Mouse (Mus musculus): ENCODE data around the gene Bloc1s1. TPM values are rescaled to one million over a fixed set of nuclear protein-coding genes. Genes with fewer than 3 reads are reported as not detected.

Bloc1s1 gene
- polyA plus RNA-seq, 1 experiment from 2014 or later = 161 TPM

- WGBS = 86% methylated on average over 6 of the region's 6 CpGs
- H3K4me2 ChIP-seq = no peak overlapping the region
- H3K4me1 ChIP-seq (replicated peaks) = peaks cover 42% of the 10 kb centered on the region
- no peaks in the 10 kb centered on the region for H3K9me3 ChIP-seq (replicated peaks)
- peaks cover 54% of the 10 kb centered on the region for H3K36me3 ChIP-seq
- no peak overlapping the region for H3K4me3 ChIP-seq
- no peak for ATAC-seq (ENCODE audit: insufficient number of reproducible peaks, low FRiP score)
- no peaks in the 10 kb centered on the region for H3K27me3 ChIP-seq (replicated peaks)
- no peak overlapping the region for H3K27ac ChIP-seq (ENCODE audit: poor library complexity, severe bottlenecking)
- H3K9ac ChIP-seq = no peak overlapping the region
Measured at GRCm38 (mm10) chr10:128917400-128917799, 6.4 kb downstream of the Bloc1s1 start.

DNA sequence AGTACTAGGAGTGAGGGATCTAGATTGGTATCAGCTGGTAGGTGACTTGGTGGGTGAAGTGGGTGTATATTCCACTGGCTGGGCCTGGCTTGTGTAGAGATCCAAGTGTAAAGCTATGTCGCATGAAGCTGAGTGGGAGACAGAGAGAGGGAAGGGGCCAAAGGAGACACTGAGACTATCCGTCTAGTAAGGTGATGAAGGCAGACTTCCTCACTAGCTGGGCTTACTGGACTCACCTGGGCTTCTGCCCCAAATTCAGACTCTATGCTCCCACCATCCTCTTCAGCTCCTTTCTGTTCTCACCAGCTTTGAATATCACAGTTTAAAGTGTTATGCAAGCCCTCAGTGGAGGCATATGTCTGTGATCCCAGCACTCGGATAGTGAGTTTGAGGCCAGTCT is 7.2 kb downstream of the Bloc1s1 start:
- H3K36me3 ChIP-seq = peaks cover 61% of the 10 kb centered on the region
- no peak for ATAC-seq (ENCODE audit: insufficient number of reproducible peaks, low FRiP score)
- H3K9me3 ChIP-seq (replicated peaks) = no peaks in the 10 kb centered on the region
- 86% methylated on average over 3 of the region's 3 CpGs for WGBS
- no peak overlapping the region for H3K9ac ChIP-seq
- no peak overlapping the region for H3K4me3 ChIP-seq
- H3K4me1 ChIP-seq (replicated peaks) = peaks cover 41% of the 10 kb centered on the region
- H3K27me3 ChIP-seq (replicated peaks) = no peaks in the 10 kb centered on the region
- no peak overlapping the region for H3K27ac ChIP-seq (ENCODE audit: poor library complexity, severe bottlenecking)
- no peak overlapping the region for H3K4me2 ChIP-seq

GRCm38 (mm10) chr10:128915550-128915949 is 8.3 kb downstream of the Bloc1s1 start:
- H3K4me1 ChIP-seq (replicated peaks) = peaks cover 41% of the 10 kb centered on the region
- no peaks in the 10 kb centered on the region for H3K27me3 ChIP-seq (replicated peaks)
- 93% methylated on average over 2 of the region's 2 CpGs for WGBS
- H3K9me3 ChIP-seq (replicated peaks) = no peaks in the 10 kb centered on the region
- no peak for ATAC-seq (ENCODE audit: insufficient number of reproducible peaks, low FRiP score)
- H3K4me2 ChIP-seq = no peak overlapping the region
- H3K4me3 ChIP-seq = no peak overlapping the region
- H3K27ac ChIP-seq (ENCODE audit: poor library complexity, severe bottlenecking) = no peak overlapping the region
- H3K9ac ChIP-seq = no peak overlapping the region
- peaks cover 66% of the 10 kb centered on the region for H3K36me3 ChIP-seq

DNA sequence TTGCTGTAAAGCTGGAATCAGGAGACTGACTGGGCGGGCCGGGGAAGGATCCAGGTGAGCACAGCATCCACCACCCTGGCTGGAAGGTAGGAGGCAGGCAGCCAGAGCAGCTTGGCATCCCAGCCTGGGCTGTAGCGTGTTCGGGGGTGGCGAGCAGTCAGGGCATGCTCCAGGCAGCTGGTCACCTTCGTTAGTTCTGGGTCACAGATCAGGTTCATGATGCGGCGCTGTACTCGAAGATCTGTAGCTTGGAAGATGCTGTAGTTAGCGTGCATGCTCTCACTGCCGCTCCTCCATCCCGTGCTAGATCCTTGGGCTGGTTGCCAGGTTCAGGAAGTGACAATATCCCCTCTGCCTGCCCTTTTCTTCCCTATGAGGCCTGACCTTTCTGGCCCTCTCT is 10.1 kb downstream of the Bloc1s1 start:
- H3K4me3 ChIP-seq = no peak overlapping the region
- peaks cover 39% of the 10 kb centered on the region for H3K4me1 ChIP-seq (replicated peaks)
- no peak for ATAC-seq (ENCODE audit: insufficient number of reproducible peaks, low FRiP score)
- no peak overlapping the region for H3K27ac ChIP-seq (ENCODE audit: poor library complexity, severe bottlenecking)
- peaks cover 66% of the 10 kb centered on the region for H3K36me3 ChIP-seq
- 86% methylated on average over 12 of the region's 12 CpGs for WGBS
- no peaks in the 10 kb centered on the region for H3K27me3 ChIP-seq (replicated peaks)
- H3K4me2 ChIP-seq = no peak overlapping the region
- no peak overlapping the region for H3K9ac ChIP-seq
- no peaks in the 10 kb centered on the region for H3K9me3 ChIP-seq (replicated peaks)

GRCm38 (mm10) chr10:128913219-128913618 is 10.6 kb downstream of the Bloc1s1 start:
- no peak overlapping the region for H3K4me3 ChIP-seq
- no peaks in the 10 kb centered on the region for H3K27me3 ChIP-seq (replicated peaks)
- H3K4me1 ChIP-seq (replicated peaks) = peaks cover 39% of the 10 kb centered on the region
- no peak overlapping the region for H3K4me2 ChIP-seq
- WGBS = 8% methylated on average over 5 of the region's 5 CpGs
- no peak for ATAC-seq (ENCODE audit: insufficient number of reproducible peaks, low FRiP score)
- H3K27ac ChIP-seq (ENCODE audit: poor library complexity, severe bottlenecking) = 0 out of 2 replicates have a peak overlapping the region, but pooled peaks have one; percentile 0
- H3K36me3 ChIP-seq = peaks cover 64% of the 10 kb centered on the region
- H3K9ac ChIP-seq = no peak overlapping the region
- no peaks in the 10 kb centered on the region for H3K9me3 ChIP-seq (replicated peaks)

DNA sequence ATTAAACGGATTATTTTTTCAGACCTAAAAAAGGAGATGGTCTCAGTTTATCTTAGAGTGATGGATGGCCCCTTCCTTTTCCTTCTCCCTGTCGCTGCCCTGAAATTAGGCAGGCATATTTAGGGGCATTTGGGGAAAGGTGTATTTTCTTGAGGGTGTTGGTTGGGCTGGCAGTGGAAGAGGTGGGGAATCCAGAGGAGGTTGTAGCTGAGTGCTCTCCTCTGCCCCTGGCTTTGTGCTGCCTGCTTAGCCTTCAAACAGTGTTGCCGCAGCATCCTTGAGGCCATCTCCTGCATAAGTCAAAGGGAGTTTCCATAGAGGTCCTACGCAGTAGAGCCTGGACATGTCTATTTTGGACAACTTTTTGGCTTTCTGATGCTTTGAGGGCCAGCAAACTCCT is 11.0 kb downstream of the Bloc1s1 start:
- H3K4me3 ChIP-seq = no peak overlapping the region
- H3K27ac ChIP-seq (ENCODE audit: poor library complexity, severe bottlenecking) = 0 out of 2 replicates have a peak overlapping the region, but pooled peaks have one; percentile 0
- no peaks in the 10 kb centered on the region for H3K9me3 ChIP-seq (replicated peaks)
- H3K4me2 ChIP-seq = no peak overlapping the region
- H3K36me3 ChIP-seq = peaks cover 59% of the 10 kb centered on the region
- 74% methylated on average over 4 of the region's 4 CpGs for WGBS
- H3K9ac ChIP-seq = no peak overlapping the region
- peaks cover 38% of the 10 kb centered on the region for H3K4me1 ChIP-seq (replicated peaks)
- no peaks in the 10 kb centered on the region for H3K27me3 ChIP-seq (replicated peaks)
- ATAC-seq (ENCODE audit: insufficient number of reproducible peaks, low FRiP score) = no peak

DNA sequence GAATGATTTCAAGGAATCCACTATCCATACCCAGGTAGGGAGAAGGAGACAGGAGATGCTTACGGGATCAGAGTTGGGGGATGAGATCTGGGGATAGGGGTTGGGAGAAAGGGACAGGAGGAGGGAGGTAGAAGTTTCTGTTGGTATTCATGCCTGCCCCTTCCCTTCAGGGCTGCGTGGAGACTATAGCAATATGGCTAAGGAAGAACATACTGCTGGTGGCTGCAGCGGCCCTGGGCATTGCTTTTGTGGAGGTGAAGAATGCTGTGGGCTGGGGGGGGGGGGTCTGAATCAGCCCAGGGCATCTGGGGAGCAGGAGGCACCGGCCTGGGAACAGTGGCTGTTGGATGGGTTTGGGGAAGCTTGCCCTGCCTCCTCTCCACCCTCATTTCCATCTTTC is 11.6 kb downstream of the Bloc1s1 start:
- H3K27ac ChIP-seq (ENCODE audit: poor library complexity, severe bottlenecking) = no peak overlapping the region
- no peak overlapping the region for H3K9ac ChIP-seq
- no peaks in the 10 kb centered on the region for H3K27me3 ChIP-seq (replicated peaks)
- H3K9me3 ChIP-seq (replicated peaks) = no peaks in the 10 kb centered on the region
- ATAC-seq (ENCODE audit: insufficient number of reproducible peaks, low FRiP score) = no peak
- peaks cover 54% of the 10 kb centered on the region for H3K36me3 ChIP-seq
- H3K4me2 ChIP-seq = no peak overlapping the region
- WGBS = 77% methylated on average over 4 of the region's 4 CpGs
- H3K4me1 ChIP-seq (replicated peaks) = peaks cover 36% of the 10 kb centered on the region
- no peak overlapping the region for H3K4me3 ChIP-seq

- 85% methylated on average over 6 of the region's 6 CpGs for WGBS
- 0 out of 2 replicates have a peak overlapping the region, but pooled peaks have one; percentile 97 for H3K9ac ChIP-seq
Measured at GRCm38 (mm10) chr10:128911430-128911829, 12.4 kb downstream of the Bloc1s1 start.

GRCm38 (mm10) chr10:128910066-128910841 is 13.6 kb downstream of the Bloc1s1 start:
- Histone ChIP-seq H3K9ac (peak overlapping the region; percentile 97), H3K4me1 (replicated peaks) (peaks cover 36% of the 10 kb centered on the region), H3K4me3 (peak overlapping the region; percentile 89), H3K27ac (ENCODE audit: poor library complexity, severe bottlenecking) (peak overlapping the region; percentile 84), H3K9me3 (replicated peaks) (no peaks in the 10 kb centered on the region), H3K36me3 (peaks cover 38% of the 10 kb centered on the region), H3K4me2 (peak overlapping the region; percentile 73), H3K27me3 (replicated peaks) (no peaks in the 10 kb centered on the region)
- peak; percentile 29 for ATAC-seq (ENCODE audit: insufficient number of reproducible peaks, low FRiP score)
- WGBS = 2% methylated on average over 51 of the region's 66 CpGs

More at GRCm38 (mm10) chr10:128911430-128911829, 12.4 kb downstream of the Bloc1s1 start:
- peak overlapping the region; percentile 89 for H3K4me3 ChIP-seq
- peak overlapping the region; percentile 73 for H3K4me2 ChIP-seq
- peaks cover 46% of the 10 kb centered on the region for H3K36me3 ChIP-seq
- H3K9me3 ChIP-seq (replicated peaks) = no peaks in the 10 kb centered on the region
- H3K4me1 ChIP-seq (replicated peaks) = peaks cover 36% of the 10 kb centered on the region
- H3K27ac ChIP-seq (ENCODE audit: poor library complexity, severe bottlenecking) = no peak overlapping the region
- ATAC-seq (ENCODE audit: insufficient number of reproducible peaks, low FRiP score) = no peak
- H3K27me3 ChIP-seq (replicated peaks) = no peaks in the 10 kb centered on the region

DNA sequence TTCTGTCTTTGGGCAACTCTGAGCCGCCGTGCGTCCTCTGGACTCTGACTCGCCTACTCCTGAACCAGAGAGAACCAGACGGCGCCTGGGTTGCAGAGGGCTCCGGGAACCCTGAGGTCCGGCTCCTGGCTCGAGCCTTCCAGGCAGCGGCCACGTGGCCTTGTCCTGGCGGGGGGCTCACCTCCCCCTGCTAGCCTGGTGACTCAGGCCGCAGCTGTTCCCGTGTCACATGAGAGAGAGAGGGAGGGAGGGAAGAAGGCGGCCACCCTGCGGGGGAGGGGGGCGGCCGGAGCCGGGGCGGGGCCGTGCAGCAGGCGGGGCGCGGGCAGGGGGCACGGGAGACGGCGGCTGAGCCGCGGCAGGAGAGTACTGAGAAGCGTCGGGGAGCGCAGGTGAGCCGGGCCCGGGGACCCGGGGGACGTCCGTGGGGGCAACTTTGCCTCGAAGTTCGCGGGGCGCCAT is 14.2 kb downstream of the Bloc1s1 start:
- ATAC-seq (ENCODE audit: insufficient number of reproducible peaks, low FRiP score) = peak; percentile 92
- Histone ChIP-seq H3K9ac (peak overlapping the region; percentile 97), H3K27me3 (replicated peaks) (no peaks in the 10 kb centered on the region), H3K4me1 (replicated peaks) (peaks cover 36% of the 10 kb centered on the region), H3K4me3 (peak overlapping the region; percentile 89), H3K4me2 (peak overlapping the region; percentile 73), H3K27ac (ENCODE audit: poor library complexity, severe bottlenecking) (peak overlapping the region; percentile 84), H3K9me3 (replicated peaks) (no peaks in the 10 kb centered on the region), H3K36me3 (peaks cover 31% of the 10 kb centered on the region)
- under 1% methylated on average over 35 of the region's 41 CpGs for WGBS

DNA sequence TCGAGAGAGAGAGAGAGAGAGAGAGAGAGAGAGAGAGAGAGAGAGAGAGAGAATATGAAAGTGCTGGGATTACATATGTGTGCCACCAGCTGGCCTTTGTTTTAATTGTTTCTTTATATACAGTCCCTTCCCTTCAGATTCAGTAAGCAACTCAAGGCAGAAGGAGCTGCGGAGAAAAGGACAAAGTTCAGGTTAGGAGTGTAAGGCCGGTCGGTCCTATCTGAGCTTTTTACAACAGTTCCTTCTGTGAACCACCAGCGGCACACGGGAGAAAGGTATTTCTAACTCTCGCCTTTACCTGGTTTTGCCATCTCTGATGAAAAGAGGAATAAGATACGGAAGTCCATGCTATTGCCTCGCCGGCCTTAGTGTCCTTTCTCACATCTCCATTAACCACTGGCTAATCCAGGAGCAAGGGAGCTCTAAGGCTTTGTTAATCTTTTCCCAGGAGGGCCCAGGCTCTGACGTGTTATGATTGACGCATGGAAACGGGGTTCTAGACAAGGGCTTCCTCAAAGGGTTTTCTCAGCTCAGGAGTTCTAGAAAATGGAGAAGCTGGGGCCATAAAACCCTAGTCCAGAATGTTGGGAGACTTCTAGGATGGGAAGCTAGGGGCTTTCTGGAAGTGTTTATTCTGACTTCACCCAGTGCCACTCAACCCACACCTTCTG is 14.9 kb downstream of the Bloc1s1 start:
- ATAC-seq (ENCODE audit: insufficient number of reproducible peaks, low FRiP score) = no peak
- H3K4me3 ChIP-seq = peak overlapping the region; percentile 89

More for the DNA sequence above, 14.9 kb downstream of the Bloc1s1 start:
- H3K9me3 ChIP-seq (replicated peaks) = no peaks in the 10 kb centered on the region
- H3K36me3 ChIP-seq = peaks cover 24% of the 10 kb centered on the region
- WGBS = 63% methylated on average over 13 of the region's 13 CpGs
- peak overlapping the region; percentile 84 for H3K27ac ChIP-seq (ENCODE audit: poor library complexity, severe bottlenecking)
- peak overlapping the region; percentile 73 for H3K4me2 ChIP-seq
- no peaks in the 10 kb centered on the region for H3K27me3 ChIP-seq (replicated peaks)
- peaks cover 36% of the 10 kb centered on the region for H3K4me1 ChIP-seq (replicated peaks)
- H3K9ac ChIP-seq = peak overlapping the region; percentile 97
